Mouse (Mus musculus) leukemia stem cell, adult 10-12 weeks (primary cell): ENCODE results near the gene Sptssa. TPM values are rescaled to one million over a fixed set of nuclear protein-coding genes. Genes with fewer than 3 reads are reported as not detected.

Experiments used
- polyA plus RNA-seq: library from polyadenylated mRNA; stranded (reverse); fragments of >175 nt; gene quantifications from 2 replicates; pipeline ENCODE4 v1.2.3, GENCODE M21; 2012; ENCODE audit warnings: low replicate concordance

Gene Sptssa
- polyA plus RNA-seq: 2.8 and 8.2 TPM in 2 replicates

DNA sequence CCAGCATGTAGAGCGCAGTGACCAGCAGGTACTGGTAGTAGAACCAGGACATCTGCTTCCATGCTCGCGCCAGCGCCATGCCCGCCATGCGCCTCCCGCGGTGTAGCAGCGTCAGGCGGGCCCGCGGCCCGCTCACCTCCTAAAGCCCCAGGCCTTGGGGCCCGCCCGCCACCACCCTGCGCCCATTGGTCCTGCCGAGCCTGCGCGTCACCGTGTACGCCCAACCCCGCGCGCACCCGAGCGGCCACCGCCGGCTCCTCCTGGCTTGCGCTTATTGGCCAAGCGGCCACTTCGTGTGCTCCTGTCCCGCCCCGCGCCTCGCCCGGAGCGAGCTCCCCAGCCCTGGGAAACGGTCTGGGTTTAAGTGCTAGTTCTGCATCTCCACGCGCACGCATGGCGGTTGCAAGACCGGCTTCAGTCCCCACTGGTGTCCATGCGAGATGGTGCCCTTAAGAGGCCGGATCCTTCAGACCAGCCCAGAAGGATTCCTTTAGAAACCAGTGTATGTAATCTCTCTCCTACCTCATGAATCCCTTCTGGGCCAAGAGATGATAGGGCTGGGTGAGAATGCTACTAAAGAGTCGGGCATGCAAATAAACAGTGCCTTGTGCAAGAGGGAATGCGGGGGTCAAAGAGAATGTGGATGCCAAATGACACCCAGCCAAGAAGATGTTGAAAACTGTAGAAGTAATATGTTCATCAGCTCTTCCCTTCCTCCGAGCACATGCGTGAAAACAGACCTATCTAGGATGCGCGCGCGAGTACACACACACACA, at the start of gene Sptssa:
TSS of gene Sptssa (minus strand) at position 178 of the 776 bp plus-strand sequence.

DNA sequence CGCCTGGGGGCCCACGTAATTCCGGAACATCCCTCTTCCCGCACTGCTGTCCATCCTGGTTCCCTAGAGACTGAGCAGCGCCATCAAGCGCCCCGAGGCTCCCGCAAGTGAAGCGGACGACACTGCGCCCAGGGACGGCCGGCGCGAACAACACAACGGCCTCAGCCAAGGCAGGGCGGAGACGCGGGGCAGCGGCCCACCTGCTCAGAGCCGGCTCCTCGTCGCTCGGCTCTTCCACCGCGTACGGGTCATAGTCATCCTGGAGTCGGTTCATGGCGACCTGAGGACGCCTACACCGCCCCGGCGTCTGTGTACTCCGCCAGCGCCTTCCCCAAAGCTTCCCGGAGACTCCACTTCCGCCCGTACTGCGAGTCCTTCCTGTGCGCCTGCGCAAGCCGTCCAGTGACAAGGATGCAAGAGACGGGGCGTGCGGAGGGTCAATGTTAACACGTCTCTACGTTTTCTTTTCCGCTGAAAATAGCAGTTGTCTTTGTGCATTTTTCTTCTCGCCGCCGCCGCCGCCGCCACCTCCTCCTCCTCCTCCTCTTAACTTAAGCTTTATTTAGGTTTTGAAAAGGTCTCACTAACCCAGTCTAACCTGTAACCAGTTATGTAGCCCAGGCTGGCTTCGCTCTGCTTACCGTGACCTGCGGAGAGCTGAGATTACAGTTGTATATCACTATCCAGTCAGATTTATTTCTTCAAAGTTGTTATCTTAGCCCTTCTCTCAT, 39.3 kb upstream of the Sptssa start, which contains the start of gene Eapp:
TSS of gene Eapp (minus strand) at position 387 of the 731 bp plus-strand sequence.

Other genes with a start within 250 kb of the Sptssa start
- 17.3 and 31.8 TPM in 2 replicates for gene Eapp, start 39.3 kb upstream of the Sptssa start, polyA plus RNA-seq
- 2.7 and 13.7 TPM in 2 replicates for gene Snx6, start 139.1 kb upstream of the Sptssa start, polyA plus RNA-seq
- gene Cfl2, start 206.3 kb upstream of the Sptssa start, polyA plus RNA-seq: 0.71 and 0.74 TPM in 2 replicates